Mouse (Mus musculus) myocyte (in vitro differentiated cells): Measurements from ENCODE around the gene Prss34. TPM values are rescaled to one million over a fixed set of nuclear protein-coding genes. Genes with fewer than 3 reads are reported as not detected.

ENCODE experiments used
- H3K27me3 ChIP-seq: one replicate; pipeline ENCODE4 v1.6.1; 2011; ENCODE audit not compliant: control insufficient read depth, insufficient read depth, insufficient read length
- H3K36me3 ChIP-seq: one replicate; pipeline ENCODE4 v1.6.1; 2011; ENCODE audit not compliant: control insufficient read depth, insufficient read depth
- H3K4me2 ChIP-seq: one replicate; pipeline ENCODE4 v1.6.1; 2011; ENCODE audit warnings: low read depth, control low read depth
- H3K4me3 ChIP-seq: one replicate; pipeline ENCODE4 v1.5.1; 2011; ENCODE audit warnings: mild to moderate bottlenecking, control low read depth, moderate library complexity
- H3K79me2 ChIP-seq: one replicate; pipeline ENCODE4 v1.6.1; 2011; ENCODE audit not compliant: control insufficient read depth, insufficient read depth
- H3ac ChIP-seq: one replicate; pipeline ENCODE4 v1.6.1; 2011; ENCODE audit not compliant: control insufficient read depth, insufficient read length
- CEBPB ChIP-seq: IDR thresholded peaks from 2 replicates; pipeline ENCODE4 v1.6.1; 2011; ENCODE audit warnings: mild to moderate bottlenecking, moderate library complexity; ENCODE audit not compliant: poor library complexity, insufficient read depth, severe bottlenecking
- E2F4 ChIP-seq: IDR thresholded peaks from one replicate; pipeline ENCODE4 v1.6.1; 2011; ENCODE audit warnings: mild to moderate bottlenecking, control low read depth, moderate library complexity; ENCODE audit not compliant: insufficient read depth
- MAX ChIP-seq: IDR thresholded peaks from one replicate; pipeline ENCODE4 v1.6.1; 2011; ENCODE audit warnings: low read depth, mild to moderate bottlenecking, control low read depth
- MYOD1 ChIP-seq, 3 experiments: IDR thresholded peaks; one replicate each; pipeline ENCODE4 v1.6.1; 2011; ENCODE audit warnings: control low read depth in 2 of 3, low read depth in 2 of 3, mild to moderate bottlenecking in 2 of 3, moderate library complexity in 1 of 3; ENCODE audit not compliant: insufficient read length in 2 of 3, control insufficient read depth in 1 of 3
- MYOG ChIP-seq, 3 experiments: IDR thresholded peaks; one replicate each; pipeline ENCODE4 v1.6.1; 2011; ENCODE audit warnings: control low read depth in 2 of 3, low read depth in 2 of 3, mild to moderate bottlenecking in 2 of 3; ENCODE audit not compliant: insufficient read length in 2 of 3, control insufficient read depth in 1 of 3, insufficient read depth in 1 of 3
- POLR2A ChIP-seq: IDR thresholded peaks from one replicate; pipeline ENCODE4 v1.6.1; 2011; ENCODE audit warnings: low read depth, mild to moderate bottlenecking, control low read depth, moderate library complexity; ENCODE audit not compliant: insufficient read length
- POLR2AphosphoS2 ChIP-seq: IDR thresholded peaks from one replicate; pipeline ENCODE4 v1.6.1; 2011; ENCODE audit warnings: low read depth, control low read depth; ENCODE audit not compliant: insufficient read length
- SRF ChIP-seq: IDR thresholded peaks from one replicate; pipeline ENCODE4 v1.6.1; 2011; ENCODE audit warnings: low read depth; ENCODE audit not compliant: control insufficient read depth, insufficient read length
- TCF12 ChIP-seq: IDR thresholded peaks from one replicate; pipeline ENCODE4 v1.6.1; 2011; ENCODE audit warnings: mild to moderate bottlenecking, control low read depth; ENCODE audit not compliant: poor library complexity, insufficient read depth, severe bottlenecking
- TCF3 ChIP-seq: IDR thresholded peaks from one replicate; pipeline ENCODE4 v1.6.1; 2011; ENCODE audit warnings: low read depth, control low read depth; ENCODE audit not compliant: insufficient read length
- USF1 ChIP-seq: IDR thresholded peaks from one replicate; pipeline ENCODE4 v1.6.1; 2011; ENCODE audit warnings: low read depth, mild to moderate bottlenecking, control low read depth, moderate library complexity
- polyA plus RNA-seq: library from polyadenylated mRNA; unstranded; fragments of >200 nt; fragmentation: generic; extraction: Trizol; gene quantifications from one replicate; pipeline ENCODE4 v1.2.1, GENCODE M21; 2012; ENCODE audit warnings: missing spikeins

Prss34 gene
- polyA plus RNA-seq, 1 experiment = not detected

GRCm38 (mm10) chr17:25293495-25293894, 4.7 kb upstream of the Prss34 start:
- Histone ChIP-seq H3K36me3 (no peaks in the 10 kb centered on the region), H3K4me2 (no peak overlapping the region)
- no peak for TF ChIP-seq TCF3

GRCm38 (mm10) chr17:25294111-25294510, 4.1 kb upstream of the Prss34 start:
- no peak overlapping the region for H3ac ChIP-seq
- no peak overlapping the region for H3K4me2 ChIP-seq
- H3K27me3 ChIP-seq = peaks cover 40% of the 10 kb centered on the region
- no peaks in the 10 kb centered on the region for H3K79me2 ChIP-seq
- H3K36me3 ChIP-seq = no peaks in the 10 kb centered on the region
- TF ChIP-seq TCF12 (no peak), MYOG (IDR thresholded peaks at IDR 0.05; ENCODE audit: control insufficient read depth in 1 of 3, insufficient read depth in 1 of 3, insufficient read length in 2 of 3, low read depth in 2 of 3) (peak in 1 of 3 experiments; percentile 44), MYOD1 (IDR thresholded peaks at IDR 0.05; ENCODE audit: control insufficient read depth in 1 of 3, insufficient read length in 2 of 3, low read depth in 2 of 3) (peak in 2 of 3 experiments; percentile 75 to 77)
- no peak overlapping the region for H3K4me3 ChIP-seq

More at GRCm38 (mm10) chr17:25293495-25293894, 4.7 kb upstream of the Prss34 start:
- no peak overlapping the region for H3ac ChIP-seq
- no peak overlapping the region for H3K4me3 ChIP-seq
- peaks cover 33% of the 10 kb centered on the region for H3K27me3 ChIP-seq
- no peaks in the 10 kb centered on the region for H3K79me2 ChIP-seq

- Histone ChIP-seq H3ac (no peak within 1 kb of the TSS), H3K4me3 (no peak within 1 kb of the TSS), H3K79me2 (no peaks in the 10 kb centered on the region), H3K27me3 (peaks cover 39% of the 10 kb centered on the region), H3K36me3 (no peaks in the 10 kb centered on the region), H3K4me2 (no peak within 1 kb of the TSS)
- TF ChIP-seq MYOG (IDR thresholded peaks at IDR 0.05; ENCODE audit: control insufficient read depth in 1 of 3, insufficient read depth in 1 of 3, insufficient read length in 2 of 3, low read depth in 2 of 3) (no peak), USF1 (no peak), TCF12 (no peak)
These were observed 10.2 kb downstream of the Prss34 start, which contains the start of gene Prss28 for GRCm38 (mm10) chr17:25308346-25308745. Gene Prss28 (plus strand): TSS chr17:25308646.

DNA sequence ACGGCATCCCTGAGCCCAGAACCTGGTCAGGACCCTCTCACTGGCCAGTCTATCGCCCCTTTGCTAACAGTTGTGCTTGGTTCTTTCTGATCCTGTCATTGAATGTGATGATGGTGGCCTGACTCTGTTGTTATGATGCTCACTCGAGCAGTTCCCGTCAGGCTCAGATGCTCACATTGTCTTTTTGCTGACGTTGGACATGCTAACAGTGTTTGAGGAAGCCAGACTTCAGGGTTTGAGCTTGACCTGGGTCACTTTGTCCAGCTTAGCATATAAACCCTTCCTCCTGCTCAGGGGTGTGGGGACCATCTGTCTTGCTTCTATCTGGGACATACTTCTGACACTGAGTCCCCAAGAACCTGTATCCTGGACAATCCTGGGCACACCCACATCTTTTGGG, 20.2 kb downstream of the Prss34 start, which contains the start of gene Prss29:
Gene Prss29 (plus strand): TSS at position 301 of the 400 bp plus-strand sequence.
- Histone ChIP-seq H3K27me3 (peaks cover 59% of the 10 kb centered on the region), H3K36me3 (no peaks in the 10 kb centered on the region), H3ac (no peak within 1 kb of the TSS), H3K79me2 (no peaks in the 10 kb centered on the region), H3K4me2 (no peak within 1 kb of the TSS), H3K4me3 (no peak within 1 kb of the TSS)
- TF ChIP-seq SRF (no peak), POLR2A (no peak)

DNA sequence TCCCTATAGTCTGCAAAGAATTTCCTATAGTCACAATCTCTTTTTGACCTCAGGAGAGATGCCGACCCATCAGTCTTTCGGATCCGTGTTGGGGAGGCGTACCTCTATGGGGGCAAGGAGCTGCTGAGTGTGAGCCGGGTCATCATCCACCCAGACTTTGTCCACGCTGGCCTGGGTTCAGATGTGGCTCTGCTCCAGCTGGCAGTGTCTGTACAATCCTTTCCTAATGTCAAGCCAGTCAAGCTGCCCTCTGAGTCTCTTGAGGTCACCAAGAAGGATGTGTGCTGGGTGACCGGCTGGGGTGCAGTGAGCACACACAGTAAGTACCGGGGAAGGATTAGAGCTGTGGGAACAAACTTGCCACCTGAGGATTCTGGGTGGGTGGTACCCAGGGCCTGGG, 22.6 kb downstream of the Prss34 start:
- H3K27me3 ChIP-seq = peaks cover 48% of the 10 kb centered on the region
- no peak overlapping the region for H3K4me2 ChIP-seq
- no peak overlapping the region for H3ac ChIP-seq
- H3K4me3 ChIP-seq = no peak overlapping the region
- H3K36me3 ChIP-seq = no peaks in the 10 kb centered on the region
- H3K79me2 ChIP-seq = no peaks in the 10 kb centered on the region
- no peak for TF ChIP-seq TCF12
- no peak for TF ChIP-seq POLR2A
- no peak for TF ChIP-seq SRF
- no peak for TF ChIP-seq MYOD1 (IDR thresholded peaks at IDR 0.05; ENCODE audit: control insufficient read depth in 1 of 3, insufficient read length in 2 of 3, low read depth in 2 of 3)
- no peak for TF ChIP-seq E2F4
- TF ChIP-seq CEBPB = no peak

- TF ChIP-seq SRF (no peak), USF1 (no peak), POLR2A (no peak), MYOG (IDR thresholded peaks at IDR 0.05; ENCODE audit: control insufficient read depth in 1 of 3, insufficient read depth in 1 of 3, insufficient read length in 2 of 3, low read depth in 2 of 3) (no peak), MYOD1 (IDR thresholded peaks at IDR 0.05; ENCODE audit: control insufficient read depth in 1 of 3, insufficient read length in 2 of 3, low read depth in 2 of 3) (no peak), POLR2AphosphoS2 (no peak)
- no peak overlapping the region for H3ac ChIP-seq
- H3K36me3 ChIP-seq = no peaks in the 10 kb centered on the region
- H3K79me2 ChIP-seq = no peaks in the 10 kb centered on the region
- no peak overlapping the region for H3K4me3 ChIP-seq
- H3K4me2 ChIP-seq = no peak overlapping the region
- peaks cover 56% of the 10 kb centered on the region for H3K27me3 ChIP-seq
These were observed 24.7 kb downstream of the Prss34 start for GRCm38 (mm10) chr17:25322930-25323329.

- no peak overlapping the region for H3K4me3 ChIP-seq
- H3K4me2 ChIP-seq = no peak overlapping the region
- H3ac ChIP-seq = no peak overlapping the region
- no peak for TF ChIP-seq TCF12
- TF ChIP-seq TCF3 = no peak
- TF ChIP-seq MAX = no peak
- TF ChIP-seq USF1 = no peak
- no peak for TF ChIP-seq MYOD1 (IDR thresholded peaks at IDR 0.05; ENCODE audit: control insufficient read depth in 1 of 3, insufficient read length in 2 of 3, low read depth in 2 of 3)
- H3K79me2 ChIP-seq = no peaks in the 10 kb centered on the region
- H3K27me3 ChIP-seq = peaks cover 52% of the 10 kb centered on the region
- no peaks in the 10 kb centered on the region for H3K36me3 ChIP-seq
These were observed 34.1 kb downstream of the Prss34 start for GRCm38 (mm10) chr17:25332321-25332720.
